Mouse (Mus musculus) erythroblast, adult 5-6 weeks (primary cell): Measurements from ENCODE around the gene Edem3. TPM values are rescaled to one million over a fixed set of nuclear protein-coding genes. Genes with fewer than 3 reads are reported as not detected.
"Not testable (repeated sequence)": the region's sequence is repeated elsewhere in the genome, so short reads cannot be mapped to it uniquely, and the experiment has no call there.

Experiments
- ATAC-seq: replicated peaks from 2 replicates; pipeline ENCODE4 v1.8.0; 2016; ENCODE audit warnings: moderate number of reproducible peaks, mild to moderate bottlenecking, moderate TSS enrichment, inconsistent platforms; ENCODE audit not compliant: poor library complexity, low FRiP score, severe bottlenecking
- total RNA-seq, 2 experiments: library from RNA; stranded (forward) in 1 of 2; stranded (reverse) in 1 of 2; fragments of 150-400 nt in 1 of 2; fragments of 200-764, 138-1000 nt in 1 of 2; gene quantifications; 2 replicates each; pipeline versions ENCODE4 v1.2.3 to v1.2.4; 2015 to 2017; ENCODE audit warnings: low replicate concordance in 2 of 2

Gene Edem3
- total RNA-seq, 2 experiments from 2014 or later = 6.9 to 15.7 TPM

- ATAC-seq = 0 out of 2 replicates have a peak, but pooled peaks have one; percentile 34
Observed at GRCm38 (mm10) chr1:151741199-151741621, 14.0 kb upstream of the Edem3 start.

- ATAC-seq = not testable (repeated sequence)
Observed at GRCm38 (mm10) chr1:151749894-151750293, 5.3 kb upstream of the Edem3 start.

- no peak for ATAC-seq
Observed at GRCm38 (mm10) chr1:151752946-151753345, 2.2 kb upstream of the Edem3 start.

GRCm38 (mm10) chr1:151753374-151753929, 1.7 kb upstream of the Edem3 start:
- ATAC-seq = no peak

GRCm38 (mm10) chr1:151754028-151754489, 1.1 kb upstream of the Edem3 start:
- no peak for ATAC-seq

- no peak; the same call in none of the 2 replicates for ATAC-seq
Observed at GRCm38 (mm10) chr1:151755660-151756424, 671 bp downstream of the Edem3 start.

- ATAC-seq = no peak
Observed at GRCm38 (mm10) chr1:151756425-151756728, 1.2 kb downstream of the Edem3 start.

GRCm38 (mm10) chr1:151758301-151758700, 3.1 kb downstream of the Edem3 start:
- ATAC-seq = no peak

GRCm38 (mm10) chr1:151758991-151759390, 3.8 kb downstream of the Edem3 start:
- no peak for ATAC-seq

- ATAC-seq = no peak
Observed at GRCm38 (mm10) chr1:151764236-151764635, 9.1 kb downstream of the Edem3 start.

- no peak for ATAC-seq
Observed at GRCm38 (mm10) chr1:151766166-151766565, 11.0 kb downstream of the Edem3 start.

- ATAC-seq = peak; percentile 60
Observed at GRCm38 (mm10) chr1:151766976-151767654, 11.9 kb downstream of the Edem3 start.

GRCm38 (mm10) chr1:151769200-151769913, 14.2 kb downstream of the Edem3 start:
- ATAC-seq = no peak

- ATAC-seq = no peak
Observed at GRCm38 (mm10) chr1:151777616-151778015, 22.4 kb downstream of the Edem3 start.

GRCm38 (mm10) chr1:151778592-151778991, 23.4 kb downstream of the Edem3 start:
- ATAC-seq = no peak

GRCm38 (mm10) chr1:151779306-151779705, 24.1 kb downstream of the Edem3 start:
- no peak for ATAC-seq

GRCm38 (mm10) chr1:151781447-151781846, 26.3 kb downstream of the Edem3 start:
- no peak for ATAC-seq

GRCm38 (mm10) chr1:151783403-151783802, 28.2 kb downstream of the Edem3 start:
- no peak for ATAC-seq

- ATAC-seq = no peak
Observed at GRCm38 (mm10) chr1:151786406-151786805, 31.2 kb downstream of the Edem3 start.

- ATAC-seq = no peak
Observed at GRCm38 (mm10) chr1:151789136-151789535, 34.0 kb downstream of the Edem3 start.
